In genomic region chr16:95767246-95767645, GRCm38 (mm10) we compare ENCODE assay signal across 30 mouse cellular contexts.
A peak's percentile ranks its signal among the peaks of the same experiment; 100 is the strongest.
DNase-seq lines count a peak whose midpoint lies in the region; ATAC-seq and TF ChIP-seq lines count a peak whose summit lies in the region.
"Had no signal": no experiment of that assay in that cellular context is flagged by ENCODE, and none has a peak within 500 bp of the region (broad histone marks: within the 10 kb centered on the region; RNA-seq: fewer than 3 reads in every experiment).

No protein-coding gene starts in this region.

- H3K9ac ChIP-seq in lung, postnatal 0 days (replicated peaks; ENCODE audit: low read depth) = no peak overlapping the region
- H3K9ac ChIP-seq: embryonic facial prominence, embryonic 12.5 days; forebrain, postnatal 0 days; hindbrain, embryonic 15.5 days; limb, embryonic 13.5 days; midbrain, embryonic 13.5 days; neural tube, embryonic 15.5 days had no signal

- H3K4me2 ChIP-seq in lung, postnatal 0 days (replicated peaks; ENCODE audit: low read depth, low read length) = no peak overlapping the region
- H3K4me2 ChIP-seq: embryonic facial prominence, embryonic 12.5 days; hindbrain, embryonic 15.5 days; limb, embryonic 13.5 days; liver, embryonic 11.5 days; midbrain, embryonic 13.5 days; neural tube, embryonic 15.5 days had no signal

- H3K27me3 ChIP-seq in lung, postnatal 0 days (replicated peaks; ENCODE audit: insufficient read depth, low read length) = no peaks in the 10 kb centered on the region
- no peaks in the 10 kb centered on the region for H3K27me3 ChIP-seq in Patski
- H3K27me3 ChIP-seq in limb, embryonic 10.5 days (ENCODE audit: low read depth, poor library complexity, severe bottlenecking) = no peaks in the 10 kb centered on the region
- H3K27me3 ChIP-seq: embryonic facial prominence, embryonic 12.5 days; hindbrain, embryonic 15.5 days; limb, embryonic 13.5 days; midbrain, embryonic 13.5 days; neural tube, embryonic 15.5 days had no signal

- POLR2A ChIA-PET in Patski (lab: Charles Lee) = no interaction called here

- DNase-seq in lung, postnatal 0 days (ENCODE audit: low spot score) = no peak
- DNase-seq in lung, adult 2 months = no peak
- DNase-seq in Patski (ENCODE audit: low read depth, low spot score) = no peak
- DNase-seq in limb, embryonic 10.5 days (ENCODE audit: low spot score) = no peak
- DNase-seq in embryo, embryonic 11 days = no peak
- no peak for DNase-seq in B cell, adult 2 months
- DNase-seq: adrenal gland, adult 2 months; cerebellum, adult 8-10 months; cerebellum, postnatal 25 days; forebrain, postnatal 0 days; gastrocnemius, postnatal 10 days; heart, postnatal 14 days; kidney, adult 11 months; kidney, postnatal 14 days; lung, postnatal 4 days; retina, postnatal 1 day; right cerebral cortex, postnatal 14 days had no signal

- no peak overlapping the region for H3K27ac ChIP-seq in lung, postnatal 0 days (ENCODE audit: low read length)
- peak overlapping the region; percentile 46; the same call in 1 of the 2 replicates for H3K27ac ChIP-seq in limb, embryonic 10.5 days
- H3K27ac ChIP-seq: embryonic facial prominence, embryonic 12.5 days; hindbrain, embryonic 10.5 days; hindbrain, embryonic 15.5 days; left cerebral cortex, adult 2 months; limb, embryonic 13.5 days; midbrain, embryonic 13.5 days; neural tube, embryonic 15.5 days had no signal

- TF ChIP-seq POLR2A in lung, adult 2 months (IDR thresholded peaks at IDR 0.05; ENCODE audit: borderline replicate concordance, extremely low read depth, low read depth, low read length) = no peak

- ATAC-seq in lung, postnatal 0 days = peak; percentile 14
- ATAC-seq in Patski = peak; percentile 80
- no peak for ATAC-seq in granulocyte monocyte progenitor cell, adult 5-6 weeks (replicated peaks; ENCODE audit: poor library complexity, severe bottlenecking)
- ATAC-seq: CD4-positive, CD25-positive, alpha-beta regulatory T cell, adult 4 months; forebrain, postnatal 0 days; inflammation-experienced regulatory T-cells, adult 6 months; midbrain, embryonic 13.5 days had no signal

- H3K4me3 ChIP-seq in lung, postnatal 0 days (ENCODE audit: low read depth, low read length) = no peak overlapping the region
- no peak overlapping the region for H3K4me3 ChIP-seq in lung, adult 2 months (replicated peaks; ENCODE audit: extremely low read depth, low read depth, low read length)
- no peak overlapping the region for H3K4me3 ChIP-seq in limb, embryonic 10.5 days
- H3K4me3 ChIP-seq: embryonic facial prominence, embryonic 12.5 days; erythroblast, embryonic 14.5 days; hindbrain, embryonic 10.5 days; hindbrain, embryonic 15.5 days; left cerebral cortex, adult 2 months; limb, embryonic 13.5 days; megakaryocyte, embryonic 14.5 days; midbrain, embryonic 13.5 days; neural tube, embryonic 15.5 days had no signal

- in situ Hi-C loops in Patski (cut with MboI; ENCODE audit: low pct_unique_long_range_greater_than_20kb) = loop anchor here (5.0 kb wide), 1 partner anchor 45 kb away; no protein-coding TSS in a partner anchor

- no peaks in the 10 kb centered on the region for H3K9me3 ChIP-seq in lung, postnatal 0 days (ENCODE audit: low read length)
- H3K9me3 ChIP-seq in limb, embryonic 10.5 days (replicated peaks) = no peaks in the 10 kb centered on the region
- H3K9me3 ChIP-seq: embryonic facial prominence, embryonic 12.5 days; hindbrain, embryonic 10.5 days; hindbrain, embryonic 15.5 days; limb, embryonic 13.5 days; megakaryocyte, embryonic 14.5 days; midbrain, embryonic 13.5 days; neural tube, embryonic 15.5 days had no signal

- no peak for TF ChIP-seq CTCF in lung, postnatal 0 days (IDR thresholded peaks at IDR 0.05)
- TF ChIP-seq CTCF in lung, adult 2 months (IDR thresholded peaks at IDR 0.05; ENCODE audit: insufficient read depth, low read length) = no peak
- no peak for TF ChIP-seq CTCF in Patski (IDR thresholded peaks at IDR 0.05)

- TF ChIP-seq EP300 in lung, postnatal 0 days (IDR thresholded peaks at IDR 0.05) = no peak

- no peaks in the 10 kb centered on the region for H3K36me3 ChIP-seq in lung, postnatal 0 days (ENCODE audit: insufficient read depth, low read length)
- no peaks in the 10 kb centered on the region for H3K36me3 ChIP-seq in limb, embryonic 10.5 days
- H3K36me3 ChIP-seq: embryonic facial prominence, embryonic 12.5 days; hindbrain, embryonic 10.5 days; hindbrain, embryonic 15.5 days; limb, embryonic 13.5 days; midbrain, embryonic 13.5 days; neural tube, embryonic 15.5 days had no signal

- CTCF ChIA-PET in Patski (lab: Charles Lee) = interaction anchor here (1.1 kb wide), 1 partner anchor 23 kb away, joined by 3 read pairs; no protein-coding TSS in a partner anchor

- peaks cover 11% of the 10 kb centered on the region for H3K4me1 ChIP-seq in lung, postnatal 0 days (ENCODE audit: insufficient read depth, low read depth, low read length)
- peaks cover 7% of the 10 kb centered on the region for H3K4me1 ChIP-seq in lung, adult 2 months (ENCODE audit: control insufficient read depth, insufficient read depth, low read length)
- peaks cover 24% of the 10 kb centered on the region for H3K4me1 ChIP-seq in limb, embryonic 10.5 days

- 73% methylated on average over 2 of the region's 2 CpGs for WGBS in lung, postnatal 0 days
- WGBS in lung, adult 2 months = 86% methylated on average over 2 of the region's 2 CpGs
- WGBS in limb, embryonic 10.5 days = 78% methylated on average over 2 of the region's 2 CpGs
